Mouse (Mus musculus) kidney, embryonic 14.5 days (tissue): Measurements from ENCODE around the gene Notch1. TPM values are rescaled to one million over a fixed set of nuclear protein-coding genes. Genes with fewer than 3 reads are reported as not detected.

Experiments used
- ATAC-seq: fragments of 200-750 bp; cut with Nextera tagmentation; 2 replicates; pipeline ENCODE4 v1.8.0; 2017; ENCODE audit warnings: moderate number of reproducible peaks, mild to moderate bottlenecking, moderate TSS enrichment, moderate library complexity; ENCODE audit not compliant: low FRiP score, low TSS enrichment
- H3K27ac ChIP-seq: fragments of 300-500 bp; sonication (generic); 2 replicates; pipeline ENCODE4 v1.5.1; 2014; ENCODE audit warnings: low read depth, mild to moderate bottlenecking, low read length, moderate library complexity, mixed read lengths
- H3K27me3 ChIP-seq: fragments of 300-500 bp; sonication (generic); 2 replicates; pipeline ENCODE4 v1.6.1; 2014; ENCODE audit warnings: mild to moderate bottlenecking, low read length; ENCODE audit not compliant: control insufficient read depth, insufficient read depth
- H3K36me3 ChIP-seq: fragments of 300-500 bp; sonication (generic); 2 replicates; pipeline ENCODE4 v1.6.1; 2014; ENCODE audit warnings: low read length, mixed read lengths; ENCODE audit not compliant: control insufficient read depth, insufficient read depth
- H3K4me1 ChIP-seq: fragments of 300-500 bp; sonication (generic); 2 replicates; pipeline ENCODE4 v1.6.1; 2014; ENCODE audit warnings: low read length, mixed read lengths; ENCODE audit not compliant: control insufficient read depth, insufficient read depth
- H3K4me2 ChIP-seq: fragments of 300-500 bp; sonication (generic); replicated peaks from 2 replicates; pipeline ENCODE4 v1.6.1; 2014; ENCODE audit warnings: low read depth, mild to moderate bottlenecking, low read length
- H3K4me3 ChIP-seq: fragments of 300-500 bp; sonication (generic); 2 replicates; pipeline ENCODE4 v1.5.1; 2014; ENCODE audit warnings: mild to moderate bottlenecking, low read length
- H3K9ac ChIP-seq: fragments of 300-500 bp; sonication (generic); 2 replicates; pipeline ENCODE4 v1.6.1; 2014; ENCODE audit warnings: low read depth, mild to moderate bottlenecking, low read length, moderate library complexity
- H3K9me3 ChIP-seq: fragments of 300-500 bp; sonication (generic); 2 replicates; pipeline ENCODE4 v1.6.1; 2016; ENCODE audit warnings: low read length; ENCODE audit not compliant: control insufficient read depth
- whole genome bisulfite sequencing: fragments of 180-500 bp; shearing (Covaris S2); extraction: QIAGEN DNeasy Blood & Tissue Kit; methylation state at CpG from one replicate; pipeline ENCODE4 v1.1.7; 2014; 5-methylcytosine and 5-hydroxymethylcytosine counted together
- polyA plus RNA-seq: library from polyadenylated mRNA; unstranded; fragments of >200 nt; fragmentation: Nextera tagmentation; extraction: Ambion mirVana; gene quantifications from 2 replicates; pipeline ENCODE4 v1.2.1, GENCODE M21; 2014

Gene Notch1
- polyA plus RNA-seq, 1 experiment from 2014 or later = 45.1 TPM

- Histone ChIP-seq H3K27me3 (no peaks in the 10 kb centered on the region), H3K4me2 (no peak overlapping the region), H3K4me3 (no peak overlapping the region), H3K36me3 (no peaks in the 10 kb centered on the region), H3K4me1 (peaks cover 35% of the 10 kb centered on the region), H3K9me3 (no peaks in the 10 kb centered on the region), H3K27ac (no peak overlapping the region), H3K9ac (no peak overlapping the region)
- 43% methylated on average over 2 of the region's 2 CpGs for WGBS
- no peak for ATAC-seq
These were observed 23.1 kb upstream of the Notch1 start for GRCm38 (mm10) chr2:26539516-26539915.

- Histone ChIP-seq H3K36me3 (no peaks in the 10 kb centered on the region), H3K4me3 (no peak overlapping the region), H3K4me2 (no peak overlapping the region), H3K4me1 (peaks cover 12% of the 10 kb centered on the region), H3K27me3 (no peaks in the 10 kb centered on the region), H3K27ac (no peak overlapping the region), H3K9ac (no peak overlapping the region), H3K9me3 (no peaks in the 10 kb centered on the region)
- WGBS = 55% methylated on average over 4 of the region's 4 CpGs
- ATAC-seq = no peak
These were observed 19.1 kb upstream of the Notch1 start for GRCm38 (mm10) chr2:26535517-26536045.

- WGBS = 62% methylated on average over 2 of the region's 2 CpGs
- Histone ChIP-seq H3K4me3 (no peak overlapping the region), H3K27me3 (no peaks in the 10 kb centered on the region), H3K4me1 (peaks cover 8% of the 10 kb centered on the region), H3K36me3 (no peaks in the 10 kb centered on the region), H3K9me3 (no peaks in the 10 kb centered on the region), H3K27ac (no peak overlapping the region), H3K4me2 (no peak overlapping the region), H3K9ac (no peak overlapping the region)
- ATAC-seq = no peak
These were observed 18.2 kb upstream of the Notch1 start for GRCm38 (mm10) chr2:26534616-26535015.

- H3K4me1 ChIP-seq = peaks cover 7% of the 10 kb centered on the region
- H3K4me2 ChIP-seq = no peak overlapping the region
- no peaks in the 10 kb centered on the region for H3K36me3 ChIP-seq
- H3K27me3 ChIP-seq = no peaks in the 10 kb centered on the region
- H3K9me3 ChIP-seq = no peaks in the 10 kb centered on the region
- no peak overlapping the region for H3K9ac ChIP-seq
- H3K27ac ChIP-seq = no peak overlapping the region
- no peak overlapping the region for H3K4me3 ChIP-seq
- 36% methylated on average over 3 of the region's 3 CpGs for WGBS
- 0 out of 2 replicates have a peak, but pooled peaks have one; percentile 22 for ATAC-seq
These were observed 17.7 kb upstream of the Notch1 start for GRCm38 (mm10) chr2:26534161-26534560.

GRCm38 (mm10) chr2:26533249-26533648, 16.8 kb upstream of the Notch1 start:
- Histone ChIP-seq H3K36me3 (no peaks in the 10 kb centered on the region), H3K27ac (no peak overlapping the region), H3K27me3 (no peaks in the 10 kb centered on the region), H3K4me2 (no peak overlapping the region), H3K9me3 (no peaks in the 10 kb centered on the region), H3K4me1 (peaks cover 7% of the 10 kb centered on the region), H3K4me3 (no peak overlapping the region), H3K9ac (no peak overlapping the region)
- WGBS = 49% methylated on average over 5 of the region's 5 CpGs
- ATAC-seq = no peak

- Histone ChIP-seq H3K27me3 (no peaks in the 10 kb centered on the region), H3K4me3 (no peak overlapping the region), H3K36me3 (no peaks in the 10 kb centered on the region), H3K9me3 (no peaks in the 10 kb centered on the region), H3K9ac (no peak overlapping the region), H3K4me1 (peaks cover 7% of the 10 kb centered on the region), H3K4me2 (no peak overlapping the region), H3K27ac (no peak overlapping the region)
- WGBS = 82% methylated on average over 6 of the region's 6 CpGs
- no peak for ATAC-seq
These were observed 15.4 kb upstream of the Notch1 start for GRCm38 (mm10) chr2:26531829-26532228.

GRCm38 (mm10) chr2:26529881-26530280, 13.4 kb upstream of the Notch1 start:
- Histone ChIP-seq H3K4me3 (no peak overlapping the region), H3K4me2 (no peak overlapping the region), H3K9me3 (no peaks in the 10 kb centered on the region), H3K36me3 (no peaks in the 10 kb centered on the region), H3K27me3 (no peaks in the 10 kb centered on the region), H3K9ac (no peak overlapping the region), H3K4me1 (peaks cover 26% of the 10 kb centered on the region), H3K27ac (no peak overlapping the region)
- ATAC-seq = no peak
- WGBS = 77% methylated on average over 3 of the region's 3 CpGs

- no peak for ATAC-seq
- H3K9me3 ChIP-seq = no peaks in the 10 kb centered on the region
- no peak overlapping the region for H3K4me2 ChIP-seq
- peaks cover 23% of the 10 kb centered on the region for H3K4me1 ChIP-seq
- H3K4me3 ChIP-seq = no peak overlapping the region
- no peak overlapping the region for H3K9ac ChIP-seq
- H3K27ac ChIP-seq = no peak overlapping the region
- H3K36me3 ChIP-seq = no peaks in the 10 kb centered on the region
- no peaks in the 10 kb centered on the region for H3K27me3 ChIP-seq
- 69% methylated on average over 4 of the region's 4 CpGs for WGBS
These were observed 12.8 kb upstream of the Notch1 start for GRCm38 (mm10) chr2:26529221-26529805.

- H3K9me3 ChIP-seq = no peaks in the 10 kb centered on the region
- no peaks in the 10 kb centered on the region for H3K27me3 ChIP-seq
- H3K4me1 ChIP-seq = peaks cover 22% of the 10 kb centered on the region
- H3K9ac ChIP-seq = no peak overlapping the region
- H3K27ac ChIP-seq = peak overlapping the region; percentile 91; the same call in 1 of the 2 replicates
- peak; percentile 26; the same call in 1 of the 2 replicates for ATAC-seq
- 33% methylated on average over 11 of the region's 11 CpGs for WGBS
- no peak overlapping the region for H3K4me2 ChIP-seq
- no peak overlapping the region for H3K4me3 ChIP-seq
- H3K36me3 ChIP-seq = no peaks in the 10 kb centered on the region
These were observed 10.2 kb upstream of the Notch1 start for GRCm38 (mm10) chr2:26526443-26527257.
